Mouse (Mus musculus): Measurements from ENCODE around the gene Ifne. TPM values are rescaled to one million over a fixed set of nuclear protein-coding genes. Genes with fewer than 3 reads are reported as not detected.
A peak's percentile ranks its signal among the peaks of the same experiment; 100 is the strongest.

Gene Ifne
- polyA plus RNA-seq (2021) = 0.15 TPM

DNA sequence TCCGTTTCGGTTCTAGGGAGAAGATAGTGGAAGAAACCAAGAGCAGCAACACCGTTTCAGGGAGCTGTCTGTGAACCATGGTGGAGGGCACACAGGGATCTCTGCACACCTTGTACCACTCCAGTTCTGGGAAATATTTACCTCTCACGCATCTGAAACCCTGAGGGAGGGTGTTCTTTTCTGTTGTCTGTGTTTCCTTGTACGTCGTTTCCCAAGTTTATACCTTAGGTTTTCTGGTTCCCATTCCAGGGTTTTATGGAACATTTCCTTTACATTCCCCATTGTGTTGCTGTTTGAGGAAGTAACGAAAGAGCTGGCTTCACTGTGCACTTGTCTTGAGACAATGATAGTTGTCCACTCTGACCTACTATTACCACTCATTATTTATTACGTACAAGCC is at the start of gene Ifne:
Gene Ifne (minus strand): TSS at position 101 of the 400 bp plus-strand sequence.
- ChIA-PET POLR2A (no interaction called here), CTCF (no interaction called here)
- TF ChIP-seq CTCF (IDR thresholded peaks at IDR 0.05) = no peak
- no peak for ATAC-seq
- DNase-seq (ENCODE audit: low read depth, low spot score) = no peak
- in situ Hi-C loops (cut with MboI; ENCODE audit: low pct_unique_long_range_greater_than_20kb) = no loop called here
- H3K27me3 ChIP-seq = no peaks in the 10 kb centered on the region

DNA sequence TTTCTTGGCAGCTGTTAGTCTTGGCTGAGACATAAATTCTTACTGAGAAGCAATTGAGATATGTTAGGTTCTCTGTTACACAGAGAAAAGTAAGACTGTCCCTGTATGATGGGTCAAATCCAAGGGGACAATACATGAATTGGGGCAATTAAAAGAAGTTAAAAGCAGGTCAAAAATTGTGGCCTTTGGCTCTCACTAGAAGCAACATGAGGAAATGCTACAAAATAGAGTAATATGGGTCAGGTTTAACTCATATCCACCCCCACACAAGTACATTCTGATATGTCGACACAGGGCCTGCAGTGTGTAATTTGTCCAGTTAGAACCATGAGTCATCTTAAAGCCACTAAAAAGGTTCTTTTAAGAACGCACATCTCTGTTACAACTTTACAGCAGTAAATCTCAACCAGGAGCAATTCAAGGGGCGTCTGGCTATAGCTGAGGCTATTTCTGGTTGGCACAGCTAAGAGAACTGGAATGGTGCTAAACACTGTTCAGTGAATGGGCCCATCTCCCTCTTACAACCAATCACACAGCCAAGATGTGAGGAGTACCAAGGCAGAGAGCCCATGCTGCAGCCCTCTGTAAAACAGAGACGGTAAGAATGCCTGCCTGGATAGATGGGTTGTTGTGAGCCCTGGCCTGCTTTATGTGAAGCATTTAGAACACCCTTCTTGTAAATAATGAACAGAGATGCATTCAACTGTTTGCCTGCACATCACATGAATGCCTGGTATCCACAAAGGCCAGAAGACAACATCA is 48.5 kb upstream of the Ifne start:
- H3K27me3 ChIP-seq = no peaks in the 10 kb centered on the region
- ATAC-seq = peak; percentile 81
- in situ Hi-C loops (cut with MboI; ENCODE audit: low pct_unique_long_range_greater_than_20kb) = loop anchor here (25.0 kb wide), 2 partner anchors 166 to 559 kb away; partner anchors contain the start of genes Gm13271, Gm13283 and Gm13290
- CTCF ChIA-PET = interaction anchor here (1.4 to 2.1 kb wide), 3 partner anchors 8 to 129 kb away, joined by 4 to 6 read pairs (median 5); no protein-coding TSS in a partner anchor
- no peak for DNase-seq (ENCODE audit: low read depth, low spot score)
- POLR2A ChIA-PET = interaction anchor here (0.7 to 1.1 kb wide), 3 partner anchors 9 to 39 kb away, joined by 4 to 6 read pairs (median 5); no protein-coding TSS in a partner anchor
- TF ChIP-seq CTCF (IDR thresholded peaks at IDR 0.05) = no peak

DNA sequence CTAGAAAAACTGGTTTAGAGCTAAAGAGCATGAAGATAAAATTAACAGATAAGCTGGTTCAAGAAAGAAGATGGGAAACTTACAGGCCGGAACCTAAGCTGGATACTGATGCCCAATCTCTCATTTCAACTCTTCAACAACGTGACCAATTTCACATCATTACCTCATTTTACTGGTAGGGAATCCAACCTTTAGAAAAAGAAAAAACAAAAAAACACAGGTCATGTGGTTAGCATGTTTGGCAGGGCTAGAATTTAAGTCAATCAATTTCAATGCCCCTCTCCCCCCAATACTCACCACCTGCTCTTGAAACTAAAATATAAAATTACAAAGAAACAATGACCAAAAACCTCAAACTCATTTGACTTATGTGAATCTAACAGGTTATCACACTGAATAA is 47.8 kb upstream of the Ifne start:
- ATAC-seq (no peak), DNase-seq (ENCODE audit: low read depth, low spot score) (no peak)
- no peak for TF ChIP-seq CTCF (IDR thresholded peaks at IDR 0.05)
- in situ Hi-C loops (cut with MboI; ENCODE audit: low pct_unique_long_range_greater_than_20kb) = loop anchor here (25.0 kb wide), 2 partner anchors 166 to 559 kb away; partner anchors contain the start of genes Gm13271, Gm13283 and Gm13290
- CTCF ChIA-PET = interaction anchor here (2.0 to 2.1 kb wide), 2 partner anchors 9 to 124 kb away, joined by 5 to 6 read pairs; no protein-coding TSS in a partner anchor
- POLR2A ChIA-PET = interaction anchor here (0.5 to 1.1 kb wide), 3 partner anchors 9 to 21 kb away, joined by 3 to 5 read pairs (median 4); no protein-coding TSS in a partner anchor
- no peaks in the 10 kb centered on the region for H3K27me3 ChIP-seq

DNA sequence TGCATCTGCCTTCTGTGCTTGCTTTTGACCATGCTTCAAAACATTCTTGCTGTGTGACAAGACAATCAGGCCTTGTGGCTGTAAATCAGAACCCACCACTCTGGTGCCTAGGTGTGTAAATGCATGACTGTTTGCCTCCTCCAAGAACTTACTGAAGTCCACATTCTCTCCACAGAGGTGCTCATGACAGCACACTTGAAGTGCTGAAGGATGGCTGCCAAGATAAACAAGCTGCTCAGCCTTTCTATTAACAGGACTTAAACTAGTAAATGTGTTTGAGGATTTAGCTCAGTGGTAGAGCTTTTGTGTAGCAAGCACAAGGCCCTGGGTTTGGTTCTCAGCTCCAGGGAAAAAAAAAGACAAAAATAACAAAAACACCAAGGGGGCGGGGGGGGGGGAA is 46.6 kb upstream of the Ifne start:
- no peak for DNase-seq (ENCODE audit: low read depth, low spot score)
- TF ChIP-seq CTCF (IDR thresholded peaks at IDR 0.05) = no peak
- ChIA-PET CTCF (interaction anchor here (2.0 to 2.1 kb wide), 2 partner anchors 10 to 125 kb away, joined by 5 to 6 read pairs; no protein-coding TSS in a partner anchor), POLR2A (interaction anchor here (0.6 to 0.8 kb wide), 4 partner anchors 11 to 436 kb away, joined by 3 to 6 read pairs (median 4); no protein-coding TSS in a partner anchor)
- no peaks in the 10 kb centered on the region for H3K27me3 ChIP-seq
- in situ Hi-C loops (cut with MboI; ENCODE audit: low pct_unique_long_range_greater_than_20kb) = loop anchor here (25.0 kb wide), 2 partner anchors 164 to 561 kb away; partner anchors contain the start of genes Gm13271, Gm13283 and Gm13290
- no peak for ATAC-seq

DNA sequence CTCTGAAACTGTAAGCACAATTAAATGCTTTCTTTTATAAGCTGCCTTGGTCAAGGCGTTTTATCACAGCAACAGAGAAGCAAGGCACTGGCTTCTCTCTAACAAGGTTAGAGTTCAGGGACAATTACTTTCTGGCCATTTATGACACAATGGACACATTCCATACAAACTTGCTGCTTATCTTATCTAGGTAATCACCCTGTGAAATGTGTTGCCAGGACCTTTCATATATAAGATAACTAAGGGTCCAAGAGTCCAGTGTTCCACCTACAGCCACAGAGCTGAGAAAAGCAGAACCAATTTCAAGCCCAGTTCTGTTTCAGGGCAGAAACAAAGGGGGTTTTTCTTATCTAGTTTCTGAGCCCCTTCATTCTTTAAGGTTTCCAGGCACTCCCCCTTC is 46.1 kb upstream of the Ifne start:
- no peaks in the 10 kb centered on the region for H3K27me3 ChIP-seq
- in situ Hi-C loops (cut with MboI; ENCODE audit: low pct_unique_long_range_greater_than_20kb) = loop anchor here (25.0 kb wide), 2 partner anchors 164 to 561 kb away; partner anchors contain the start of genes Gm13271, Gm13283 and Gm13290
- ChIA-PET CTCF (interaction anchor here (2.0 to 2.1 kb wide), 2 partner anchors 9 to 11 kb away, joined by 6 read pairs; no protein-coding TSS in a partner anchor), POLR2A (interaction anchor here (0.8 kb wide), 1 partner anchor 11 kb away, joined by 3 read pairs; no protein-coding TSS in a partner anchor)
- DNase-seq (ENCODE audit: low read depth, low spot score) = no peak
- ATAC-seq = no peak
- no peak for TF ChIP-seq CTCF (IDR thresholded peaks at IDR 0.05)

DNA sequence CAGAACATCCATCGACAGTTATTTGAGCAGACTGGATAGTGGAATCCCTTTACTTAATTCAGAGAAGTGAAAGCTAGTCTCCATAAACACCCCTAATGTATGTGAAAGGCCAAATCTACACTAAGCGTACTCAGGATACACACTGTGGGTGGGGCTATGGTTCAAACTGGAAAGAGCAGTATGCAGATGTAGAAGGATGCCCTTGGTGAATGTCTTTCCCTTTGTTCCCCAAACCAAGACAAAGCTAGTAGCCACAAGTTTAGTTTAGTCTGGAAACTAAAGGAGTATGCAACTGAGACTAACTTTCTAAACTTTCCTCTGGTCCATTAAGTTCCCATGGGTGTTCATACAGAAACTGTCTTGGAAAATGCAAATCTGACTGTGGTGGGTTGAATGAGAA is 45.5 kb upstream of the Ifne start:
- in situ Hi-C loops (cut with MboI; ENCODE audit: low pct_unique_long_range_greater_than_20kb) = loop anchor here (25.0 kb wide), 2 partner anchors 163 to 562 kb away; partner anchors contain the start of genes Gm13271, Gm13283 and Gm13290
- DNase-seq (ENCODE audit: low read depth, low spot score) = no peak
- H3K27me3 ChIP-seq = no peaks in the 10 kb centered on the region
- POLR2A ChIA-PET = interaction anchor here (0.8 kb wide), 1 partner anchor 11 kb away, joined by 3 read pairs; no protein-coding TSS in a partner anchor
- CTCF ChIA-PET = interaction anchor here (1.4 to 2.0 kb wide), 2 partner anchors 10 to 16 kb away, joined by 3 to 6 read pairs; no protein-coding TSS in a partner anchor
- no peak for TF ChIP-seq CTCF (IDR thresholded peaks at IDR 0.05)
- ATAC-seq = no peak

DNA sequence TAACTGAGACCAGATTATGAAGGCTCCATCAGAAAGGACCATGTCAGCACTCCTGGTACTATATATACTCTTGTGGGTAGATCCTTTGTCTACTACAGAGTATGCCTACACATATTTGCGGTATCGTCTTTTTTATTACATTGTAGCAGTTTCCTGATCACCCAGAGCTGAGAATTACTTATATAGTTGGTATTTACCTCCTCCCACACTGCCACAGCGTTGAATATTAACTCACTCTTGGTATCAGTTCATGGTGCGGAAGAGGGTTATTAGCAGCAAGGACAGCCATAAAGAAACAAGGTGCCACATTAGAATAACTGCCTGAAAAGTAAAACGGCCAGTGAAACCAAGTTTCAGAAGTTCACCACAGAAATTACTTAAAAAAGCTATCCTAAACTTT is 41.3 kb upstream of the Ifne start:
- CTCF ChIA-PET = interaction anchor here (0.9 to 1.4 kb wide), 2 partner anchors 10 to 16 kb away, joined by 4 to 5 read pairs; no protein-coding TSS in a partner anchor
- POLR2A ChIA-PET = interaction anchor here (1.0 kb wide), 1 partner anchor 15 kb away, joined by 3 read pairs; no protein-coding TSS in a partner anchor

DNA sequence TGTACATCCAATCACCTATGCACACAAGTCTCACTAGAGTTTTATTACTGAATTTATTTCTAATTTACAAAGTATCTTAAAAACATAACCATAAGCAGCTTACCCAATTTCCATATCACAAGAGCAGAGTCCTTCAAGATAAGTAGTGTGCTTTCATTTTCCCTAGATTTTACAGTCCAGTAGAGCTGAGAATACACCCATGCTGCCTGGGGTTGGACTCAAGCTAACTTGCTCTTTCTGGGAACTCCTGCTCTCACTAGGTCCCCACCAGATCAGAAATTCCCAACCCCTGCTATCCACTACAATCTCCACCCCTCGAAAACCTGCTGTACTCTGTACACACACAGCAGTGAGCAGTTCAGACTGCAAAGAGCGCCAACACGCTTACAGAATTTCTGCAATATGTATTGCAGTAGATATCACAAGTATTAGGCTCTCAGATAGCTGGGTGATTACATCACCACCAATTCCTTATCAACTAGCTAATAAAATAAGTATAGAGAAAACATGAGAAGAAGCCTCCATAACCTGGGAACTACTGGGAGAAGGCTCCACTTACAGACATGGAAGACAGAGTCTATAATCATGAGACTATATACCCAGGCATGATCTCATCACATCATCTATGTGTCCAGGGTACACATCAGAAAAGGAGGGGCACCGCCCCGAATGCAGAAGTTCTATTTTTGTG is 37.9 kb upstream of the Ifne start:
- ChIA-PET CTCF (interaction anchor here (0.9 kb wide), 1 partner anchor 17 kb away, joined by 3 read pairs; no protein-coding TSS in a partner anchor), POLR2A (no interaction called here)
- in situ Hi-C loops (cut with MboI; ENCODE audit: low pct_unique_long_range_greater_than_20kb) = no loop called here
- DNase-seq (ENCODE audit: low read depth, low spot score) (no peak), ATAC-seq (no peak)
- no peak for TF ChIP-seq CTCF (IDR thresholded peaks at IDR 0.05)
- H3K27me3 ChIP-seq = no peaks in the 10 kb centered on the region

More for the DNA sequence above, 41.3 kb upstream of the Ifne start:
- no peaks in the 10 kb centered on the region for H3K27me3 ChIP-seq
- no peak for TF ChIP-seq CTCF (IDR thresholded peaks at IDR 0.05)
- DNase-seq (ENCODE audit: low read depth, low spot score) (no peak), ATAC-seq (no peak)
- in situ Hi-C loops (cut with MboI; ENCODE audit: low pct_unique_long_range_greater_than_20kb) = no loop called here

DNA sequence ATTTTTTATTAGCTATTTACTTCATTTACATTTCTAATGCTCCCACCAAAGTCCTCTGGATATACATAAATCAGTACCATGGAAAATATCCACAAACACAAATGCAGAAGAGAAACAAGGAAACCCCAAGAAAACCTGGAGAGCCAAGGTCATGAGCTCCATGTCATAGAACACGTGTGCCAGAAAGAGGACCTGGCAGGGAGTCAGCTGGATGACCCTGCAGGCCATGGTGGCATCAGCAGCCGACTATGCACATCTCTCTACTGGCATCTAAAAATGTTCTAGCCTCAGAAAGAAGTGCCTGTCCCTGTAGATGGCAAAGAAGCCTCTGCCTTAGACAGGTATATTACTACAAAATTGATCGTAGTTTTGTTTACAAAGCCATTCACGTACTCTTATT is 36.3 kb upstream of the Ifne start:
- ATAC-seq (no peak), DNase-seq (ENCODE audit: low read depth, low spot score) (no peak)
- CTCF ChIA-PET = no interaction called here
- POLR2A ChIA-PET = interaction anchor here (0.8 kb wide), 1 partner anchor 13 kb away, joined by 3 read pairs; no protein-coding TSS in a partner anchor
- H3K27me3 ChIP-seq = no peaks in the 10 kb centered on the region
- no peak for TF ChIP-seq CTCF (IDR thresholded peaks at IDR 0.05)
- in situ Hi-C loops (cut with MboI; ENCODE audit: low pct_unique_long_range_greater_than_20kb) = no loop called here

DNA sequence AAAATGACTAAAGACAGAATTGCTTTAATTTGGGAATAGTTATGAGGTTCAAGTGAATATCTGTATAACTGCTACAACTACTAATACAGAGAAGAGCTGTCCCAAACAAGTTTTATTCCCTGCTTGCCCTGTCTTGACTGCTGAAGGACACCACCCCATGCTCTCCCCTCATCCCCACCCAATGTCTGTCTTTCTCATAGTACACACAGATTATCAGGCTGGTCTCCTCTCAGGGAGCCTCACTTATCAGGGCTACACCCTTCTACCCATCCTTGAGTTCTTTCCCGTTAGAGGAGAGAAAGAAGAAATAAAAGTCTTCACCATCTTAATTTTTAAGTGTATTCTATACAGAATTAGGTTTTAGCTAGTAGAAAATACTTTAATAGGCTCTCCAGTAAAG is 34.0 kb upstream of the Ifne start:
- POLR2A ChIA-PET = no interaction called here
- in situ Hi-C loops (cut with MboI; ENCODE audit: low pct_unique_long_range_greater_than_20kb) = no loop called here
- no peak for DNase-seq (ENCODE audit: low read depth, low spot score)
- TF ChIP-seq CTCF (IDR thresholded peaks at IDR 0.05) = no peak
- CTCF ChIA-PET = no interaction called here
- H3K27me3 ChIP-seq = no peaks in the 10 kb centered on the region
- ATAC-seq = no peak
